Mouse (Mus musculus): Measurements from ENCODE around the gene Gm20219.

DNA sequence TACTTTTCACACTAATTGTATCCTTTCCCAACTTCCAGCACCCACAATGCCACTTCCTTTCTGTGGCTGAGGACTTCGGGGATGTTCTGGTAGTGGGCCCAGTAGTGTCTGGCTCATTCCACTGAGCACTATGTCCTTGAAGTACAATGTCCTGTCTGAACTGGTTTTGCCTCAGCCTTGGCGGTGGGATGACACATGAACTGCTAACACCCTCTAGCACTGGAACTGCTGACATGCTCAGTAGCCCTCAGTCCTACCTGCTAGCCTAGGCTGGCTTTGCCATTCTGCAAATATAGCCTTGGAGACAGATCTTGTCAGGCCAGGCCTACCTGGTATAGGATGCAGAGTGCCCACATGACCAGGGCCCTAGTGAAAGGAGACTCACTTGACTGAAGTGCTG, 7.7 kb upstream of the Gm20219 start:
- TF ChIP-seq TAL1 (IDR thresholded peaks at IDR 0.05; ENCODE audit: low read length) (no peak), GATA1 (IDR thresholded peaks at IDR 0.05; ENCODE audit: low read length) (no peak)

Measured in erythroblast, embryonic 14.5 days (primary cell).